In genomic region chr11:57847396-57847795, GRCm38 (mm10) we compare ENCODE assay signal across 29 mouse cellular contexts. TPM values are rescaled to one million over a fixed set of nuclear protein-coding genes. Genes with fewer than 3 reads are reported as not detected.
A peak's percentile ranks its signal among the peaks of the same experiment; 100 is the strongest.
DNase-seq lines count a peak whose midpoint lies in the region; ATAC-seq lines count a peak whose summit lies in the region.
"Had no signal": no experiment of that assay in that cellular context is flagged by ENCODE, and none has a peak within 500 bp of the region (broad histone marks: within the 10 kb centered on the region; RNA-seq: fewer than 3 reads in every experiment).

No protein-coding gene starts in this region.

- no peaks in the 10 kb centered on the region for H3K9me3 ChIP-seq in heart, embryonic 10.5 days
- H3K9me3 ChIP-seq in heart, embryonic 12.5 days (replicated peaks), result no peaks in the 10 kb centered on the region
- H3K9me3 ChIP-seq in heart, embryonic 15.5 days (replicated peaks), result no peaks in the 10 kb centered on the region
- H3K9me3 ChIP-seq: embryonic facial prominence, embryonic 13.5 days; embryonic facial prominence, embryonic 15.5 days; forebrain, embryonic 10.5 days; forebrain, embryonic 12.5 days; G1E had no signal

- H3K27me3 ChIP-seq in heart, embryonic 10.5 days (ENCODE audit: insufficient read depth, poor library complexity, severe bottlenecking), result peaks cover 22% of the 10 kb centered on the region
- H3K27me3 ChIP-seq in heart, embryonic 12.5 days (replicated peaks), result peaks cover 23% of the 10 kb centered on the region
- peaks cover 18% of the 10 kb centered on the region for H3K27me3 ChIP-seq in heart, embryonic 15.5 days

- no peak overlapping the region for H3K4me2 ChIP-seq in heart, embryonic 12.5 days
- H3K4me2 ChIP-seq in heart, embryonic 15.5 days, result no peak overlapping the region
- H3K4me2 ChIP-seq: embryonic facial prominence, embryonic 13.5 days; embryonic facial prominence, embryonic 15.5 days; forebrain, embryonic 12.5 days had no signal

- peaks cover 29% of the 10 kb centered on the region for H3K4me1 ChIP-seq in heart, embryonic 10.5 days
- H3K4me1 ChIP-seq in heart, embryonic 12.5 days (replicated peaks), result peaks cover 17% of the 10 kb centered on the region; the same call in 1 of the 2 replicates
- peaks cover 10% of the 10 kb centered on the region; the same call in 1 of the 2 replicates for H3K4me1 ChIP-seq in heart, embryonic 15.5 days (replicated peaks)
- H3K4me1 ChIP-seq: embryonic facial prominence, embryonic 13.5 days; embryonic facial prominence, embryonic 15.5 days; forebrain, embryonic 12.5 days had no signal

- no peaks in the 10 kb centered on the region for H3K36me3 ChIP-seq in heart, embryonic 10.5 days
- no peaks in the 10 kb centered on the region for H3K36me3 ChIP-seq in heart, embryonic 12.5 days
- no peaks in the 10 kb centered on the region for H3K36me3 ChIP-seq in heart, embryonic 15.5 days
- H3K36me3 ChIP-seq: embryonic facial prominence, embryonic 13.5 days; embryonic facial prominence, embryonic 15.5 days; forebrain, embryonic 10.5 days; forebrain, embryonic 12.5 days; G1E had no signal

- H3K27ac ChIP-seq in heart, embryonic 10.5 days, result 0 out of 2 replicates have a peak overlapping the region, but pooled peaks have one; percentile 36
- H3K27ac ChIP-seq in heart, embryonic 12.5 days (ENCODE audit: poor library complexity, severe bottlenecking), result peak overlapping the region; percentile 55; the same call in 1 of the 2 replicates
- H3K27ac ChIP-seq in heart, embryonic 15.5 days, result no peak overlapping the region
- H3K27ac ChIP-seq: embryonic facial prominence, embryonic 13.5 days; embryonic facial prominence, embryonic 15.5 days; forebrain, embryonic 10.5 days; forebrain, embryonic 12.5 days had no signal

- DNase-seq in heart, embryonic 10.5 days (ENCODE audit: low spot score), result no peak
- no peak for DNase-seq in heart, adult 8-10 months (ENCODE audit: low spot score)
- DNase-seq in heart, adult 9 months (ENCODE audit: low spot score in 2 of 2), result no peak
- DNase-seq in heart, postnatal 4 days, result no peak
- DNase-seq: adrenal gland, adult 2 months; adrenal gland, postnatal 10 days; adrenal gland, postnatal 25 days; B cell, adult 2 months; cerebellum, adult 11 months; cerebellum, adult 18-20 months; cerebellum, adult 8-10 months; cerebellum, adult 9-11 months; cerebellum, postnatal 14 days; cerebellum, postnatal 36 days; embryo, embryonic 11 days had no signal

- 19% methylated on average over 7 of the region's 7 CpGs for WGBS in heart, embryonic 10.5 days
- 20% methylated on average over 7 of the region's 7 CpGs for WGBS in heart, embryonic 12.5 days
- 34% methylated on average over 7 of the region's 7 CpGs for WGBS in heart, embryonic 15.5 days

- no peak overlapping the region for H3K4me3 ChIP-seq in heart, embryonic 10.5 days
- no peak overlapping the region for H3K4me3 ChIP-seq in heart, embryonic 12.5 days
- no peak overlapping the region for H3K4me3 ChIP-seq in heart, embryonic 15.5 days
- H3K4me3 ChIP-seq: embryonic facial prominence, embryonic 13.5 days; embryonic facial prominence, embryonic 15.5 days; erythroblast, embryonic 14.5 days; forebrain, embryonic 10.5 days; forebrain, embryonic 12.5 days had no signal

- no peak for ATAC-seq in heart, embryonic 12.5 days (ENCODE audit: insufficient number of reproducible peaks, low FRiP score)
- ATAC-seq in heart, embryonic 15.5 days (replicated peaks; ENCODE audit: insufficient number of reproducible peaks, insufficient read depth, low FRiP score, low read depth), result peak; percentile 67; the same call in 1 of the 2 replicates
- ATAC-seq: CD4-positive, CD25-positive, alpha-beta regulatory T cell, adult 4 months; forebrain, embryonic 14.5 days; forebrain, embryonic 16.5 days had no signal

- H3K9ac ChIP-seq in heart, embryonic 12.5 days, result no peak overlapping the region
- H3K9ac ChIP-seq in heart, embryonic 15.5 days, result no peak overlapping the region
- H3K9ac ChIP-seq: embryonic facial prominence, embryonic 13.5 days; embryonic facial prominence, embryonic 15.5 days; forebrain, embryonic 12.5 days had no signal

RNA-seq across cellular contexts. Expression of gene Hand1, which starts 14.8 kb away (rescaled TPM):
- polyA plus RNA-seq in heart, embryonic 10.5 days (2016; fragmentation: Nextera tagmentation; extraction: Ambion mirVana), result 95.3 and 106 TPM in 2 replicates
- total RNA-seq in heart, adult 8-10 months (2022), result not detected
- polyA plus RNA-seq in heart, embryonic 12.5 days (2016; fragmentation: Nextera tagmentation; extraction: Ambion mirVana), result 62.0 and 66.2 TPM in 2 replicates
- 11.4 and 13.9 TPM in 2 replicates for polyA plus RNA-seq in heart, embryonic 15.5 days (2015; fragmentation: Nextera tagmentation; extraction: Ambion mirVana)
- under 1 TPM; 0.74 to 0.81 TPM for total RNA-seq in heart, postnatal 4 days (2021)
- total RNA-seq: CH12.LX; common myeloid progenitor, adult 5-6 weeks; G1E had no signal
- polyA plus RNA-seq: brain, embryonic 14.5 days; CD4-positive, CD25-positive, alpha-beta regulatory T cell, adult 4 months; erythroblast, embryonic 14.5 days; forebrain, embryonic 10.5 days; forebrain, embryonic 12.5 days; forebrain, embryonic 14.5 days; forebrain, embryonic 16.5 days; G1E had no signal

RNA-seq across cellular contexts. Expression of gene Sap30l, which starts 46.0 kb away (rescaled TPM):
- 8.8 and 12.2 TPM in 2 replicates for polyA plus RNA-seq in heart, embryonic 10.5 days (2016; fragmentation: Nextera tagmentation; extraction: Ambion mirVana)
- total RNA-seq in heart, adult 8-10 months (2022), result 10 to 100 TPM; 50.1 to 53.8 (median 51.2) TPM
- 15.0 and 17.3 TPM in 2 replicates for polyA plus RNA-seq in heart, embryonic 12.5 days (2016; fragmentation: Nextera tagmentation; extraction: Ambion mirVana)
- 8.9 and 10.0 TPM in 2 replicates for polyA plus RNA-seq in heart, embryonic 15.5 days (2015; fragmentation: Nextera tagmentation; extraction: Ambion mirVana)
- total RNA-seq in heart, postnatal 4 days (2021), result 10 to 100 TPM; 31.9 to 36.7 TPM
